Comparison of ENCODE assay signal across 1 mouse cellular context in genomic region chr6:29505493-29505892, GRCm38 (mm10).
TF ChIP-seq lines count a peak whose summit lies in the region.

No protein-coding gene starts in this region.

TF ChIP-seq in MEL, 35 proteins besides CTCF, POLR2A, EP300 and RAD21:
- TF ChIP-seq MEF2A (IDR thresholded peaks at IDR 0.05; ENCODE audit: extremely low read depth, insufficient replicate concordance, low read depth, low read length, poor library complexity, severe bottlenecking), result no peak
- TF ChIP-seq ELF1 (IDR thresholded peaks at IDR 0.05; ENCODE audit: low read depth, low read length), result no peak
- TF ChIP-seq SMC3 (IDR thresholded peaks at IDR 0.05; ENCODE audit: low read depth, low read length), result 0 out of 2 replicates have a peak, but pooled peaks have one; percentile 18
- no peak for TF ChIP-seq GABPA (IDR thresholded peaks at IDR 0.05; ENCODE audit: low read depth, low read length)
- no peak for TF ChIP-seq POLR2AphosphoS5 (IDR thresholded peaks at IDR 0.05; ENCODE audit: borderline replicate concordance, low read depth, low read length)
